In genomic region chr8:56530359-56530758, GRCm38 (mm10) we compare ENCODE assay signal across 9 mouse cellular contexts. TPM values are rescaled to one million over a fixed set of nuclear protein-coding genes. Genes with fewer than 3 reads are reported as not detected.
DNase-seq lines count a peak whose midpoint lies in the region; ATAC-seq and TF ChIP-seq lines count a peak whose summit lies in the region.
"Had no signal": no experiment of that assay in that cellular context is flagged by ENCODE, and none has a peak within 500 bp of the region (broad histone marks: within the 10 kb centered on the region; RNA-seq: fewer than 3 reads in every experiment).

No protein-coding gene starts in this region.

- H3K4me1 ChIP-seq in forebrain, embryonic 11.5 days (replicated peaks; ENCODE audit: control insufficient read depth, insufficient read depth, low read length): no peaks in the 10 kb centered on the region
- H3K4me1 ChIP-seq in forebrain, embryonic 16.5 days (replicated peaks; ENCODE audit: control insufficient read depth, insufficient read depth, low read length): no peaks in the 10 kb centered on the region
- no peaks in the 10 kb centered on the region for H3K4me1 ChIP-seq in thymus, adult 2 months (replicated peaks; ENCODE audit: control insufficient read depth, insufficient read depth, low read length)

- no peak overlapping the region for H3K27ac ChIP-seq in forebrain, embryonic 11.5 days (ENCODE audit: low read depth, low read length)
- H3K27ac ChIP-seq in forebrain, embryonic 16.5 days (ENCODE audit: low read length): no peak overlapping the region
- H3K27ac ChIP-seq in thymus, adult 2 months (ENCODE audit: control insufficient read depth, insufficient read depth, low read length): no peak overlapping the region
- H3K27ac ChIP-seq: limb, embryonic 15.5 days had no signal

- WGBS in forebrain, embryonic 11.5 days: 7% methylated on average over 3 of the region's 3 CpGs
- 5% methylated on average over 3 of the region's 3 CpGs for WGBS in forebrain, embryonic 16.5 days
- 15% methylated on average over 3 of the region's 3 CpGs for WGBS in thymus, adult 2 months

- no peak for ATAC-seq in forebrain, embryonic 11.5 days (replicated peaks; ENCODE audit: low FRiP score)
- ATAC-seq in forebrain, embryonic 16.5 days: no peak

- no peaks in the 10 kb centered on the region for H3K27me3 ChIP-seq in forebrain, embryonic 11.5 days (ENCODE audit: control insufficient read depth, insufficient read depth, low read length)
- H3K27me3 ChIP-seq in forebrain, embryonic 16.5 days (replicated peaks; ENCODE audit: control insufficient read depth, insufficient read depth, low read length): no peaks in the 10 kb centered on the region
- no peaks in the 10 kb centered on the region for H3K27me3 ChIP-seq in thymus, adult 2 months (ENCODE audit: control insufficient read depth, insufficient read depth, low read length)
- H3K27me3 ChIP-seq: limb, embryonic 15.5 days had no signal

- H3K9ac ChIP-seq in forebrain, embryonic 11.5 days (ENCODE audit: low read length): no peak overlapping the region
- H3K9ac ChIP-seq in forebrain, embryonic 16.5 days (replicated peaks; ENCODE audit: low read depth, low read length): no peak overlapping the region
- H3K9ac ChIP-seq: limb, embryonic 15.5 days had no signal

- no peaks in the 10 kb centered on the region for H3K36me3 ChIP-seq in forebrain, embryonic 11.5 days (ENCODE audit: control insufficient read depth, insufficient read depth, low read length)
- H3K36me3 ChIP-seq in forebrain, embryonic 16.5 days (ENCODE audit: control insufficient read depth, insufficient read depth): 0 out of 2 replicates have a peak, but pooled peaks cover 2% of the 10 kb centered on the region
- no peaks in the 10 kb centered on the region; the same call in 1 of the 2 replicates for H3K36me3 ChIP-seq in thymus, adult 2 months (ENCODE audit: control insufficient read depth, insufficient read depth, low read length)

- no peaks in the 10 kb centered on the region for H3K9me3 ChIP-seq in forebrain, embryonic 11.5 days (ENCODE audit: control insufficient read depth, low read length)
- H3K9me3 ChIP-seq in forebrain, embryonic 16.5 days (ENCODE audit: control insufficient read depth, low read length): no peaks in the 10 kb centered on the region
- H3K9me3 ChIP-seq: limb, embryonic 15.5 days had no signal

- no peak for TF ChIP-seq POLR2A in thymus, adult 2 months (IDR thresholded peaks at IDR 0.05; ENCODE audit: control insufficient read depth, extremely low read depth, insufficient read depth, low read length, poor library complexity)

- TF ChIP-seq CTCF in thymus, adult 2 months (IDR thresholded peaks at IDR 0.05; ENCODE audit: borderline replicate concordance, control insufficient read depth, extremely low read depth, insufficient read depth, low read length, poor library complexity): no peak

- DNase-seq in forebrain, embryonic 11.5 days (ENCODE audit: low spot score): peak; percentile 73
- peak; percentile 38 for DNase-seq in thymus, adult 2 months
- DNase-seq in thymus, adult 18-20 months: no peak
- DNase-seq in cerebellum, postnatal 4 days (ENCODE audit: low spot score in 2 of 2): peak; percentile 42 to 59
- peak; percentile 76 for DNase-seq in induced T-regulatory cell, adult 2 months (ENCODE audit: low read depth)
- peak; percentile 70 for DNase-seq in lung, postnatal 10 days
- peak; percentile 47 to 81 for DNase-seq in spleen, postnatal 10 days (ENCODE audit: low spot score in 2 of 2)

- H3K4me2 ChIP-seq in forebrain, embryonic 11.5 days (ENCODE audit: low read depth, low read length, severe bottlenecking): no peak overlapping the region
- H3K4me2 ChIP-seq in forebrain, embryonic 16.5 days (ENCODE audit: low read length): no peak overlapping the region
- H3K4me2 ChIP-seq: limb, embryonic 15.5 days had no signal

- H3K4me3 ChIP-seq in forebrain, embryonic 11.5 days (ENCODE audit: low read depth, low read length): no peak overlapping the region
- no peak overlapping the region for H3K4me3 ChIP-seq in forebrain, embryonic 16.5 days (replicated peaks; ENCODE audit: low read length)
- no peak overlapping the region for H3K4me3 ChIP-seq in thymus, adult 2 months (ENCODE audit: control insufficient read depth, insufficient read depth, low read length)
- H3K4me3 ChIP-seq: limb, embryonic 15.5 days had no signal

RNA-seq across cellular contexts. Expression of gene Cep44, which starts 20.5 kb away (rescaled TPM):
- polyA plus RNA-seq in forebrain, embryonic 11.5 days (2014; fragmentation: Nextera tagmentation; extraction: Ambion mirVana): 31.0 and 36.1 TPM in 2 replicates
- 29.7 and 32.9 TPM in 2 replicates for polyA plus RNA-seq in forebrain, embryonic 16.5 days (2015; fragmentation: Nextera tagmentation; extraction: Ambion mirVana)
- 15.4 and 17.0 TPM in 2 replicates for polyA plus RNA-seq in thymus, adult 2 months (2012; rRNA removed)

RNA-seq across cellular contexts. Expression of gene Fbxo8, which starts 20.5 kb away (rescaled TPM):
- 33.3 and 35.9 TPM in 2 replicates for polyA plus RNA-seq in forebrain, embryonic 11.5 days (2014; fragmentation: Nextera tagmentation; extraction: Ambion mirVana)
- 42.4 and 44.1 TPM in 2 replicates for polyA plus RNA-seq in forebrain, embryonic 16.5 days (2015; fragmentation: Nextera tagmentation; extraction: Ambion mirVana)
- polyA plus RNA-seq in thymus, adult 2 months (2012; rRNA removed): 14.5 and 16.9 TPM in 2 replicates

Comparison
In these comparisons a context has a peak if more than half of its experiments do, and no peak if none do; other contexts are left out.
1. DNase-seq: peak in forebrain, embryonic 11.5 days (single experiment), thymus, adult 2 months (single experiment), cerebellum, postnatal 4 days (2 of 2), induced T-regulatory cell, adult 2 months (single experiment), lung, postnatal 10 days (single experiment) and spleen, postnatal 10 days (2 of 2); none in thymus, adult 18-20 months (0 of 2).